Mouse (Mus musculus) liver, adult 2 months (tissue): ENCODE results near the gene Plxnb2. TPM values are rescaled to one million over a fixed set of nuclear protein-coding genes. Genes with fewer than 3 reads are reported as not detected.

Source experiments
- DNase-seq: peaks from one replicate; pipeline ENCODE4 v3.0.0-alpha.2; 2011; ENCODE audit warnings: low read depth, low spot score; ENCODE audit errors: extremely low read depth
- H3K27ac ChIP-seq: fragments of 200-500 bp; replicated peaks from 2 replicates; pipeline ENCODE4 v1.5.1; 2012; ENCODE audit warnings: low read depth, mild to moderate bottlenecking, control low read depth, inconsistent platforms, low read length; ENCODE audit not compliant: insufficient read depth
- H3K27me3 ChIP-seq: fragments of 200-500 bp; 2 replicates; pipeline ENCODE4 v1.6.1; 2012; ENCODE audit warnings: mild to moderate bottlenecking, moderate library complexity, low read length, inconsistent platforms; ENCODE audit not compliant: control insufficient read depth, insufficient read depth
- H3K36me3 ChIP-seq: fragments of 200-500 bp; 2 replicates; pipeline ENCODE4 v1.6.1; 2012; ENCODE audit warnings: low read length, inconsistent platforms; ENCODE audit not compliant: control insufficient read depth, insufficient read depth
- H3K4me1 ChIP-seq: fragments of 200-500 bp; 2 replicates; pipeline ENCODE4 v1.6.1; 2011; ENCODE audit warnings: low read length; ENCODE audit not compliant: control insufficient read depth, insufficient read depth
- H3K4me3 ChIP-seq: fragments of 200-500 bp; 2 replicates; pipeline ENCODE4 v1.5.1; 2011; ENCODE audit warnings: low read depth, mild to moderate bottlenecking, control low read depth, low read length, moderate library complexity; ENCODE audit not compliant: insufficient read depth
- H3K79me2 ChIP-seq: fragments of 200-500 bp; 2 replicates; pipeline ENCODE4 v1.6.1; 2012; ENCODE audit warnings: inconsistent platforms, mild to moderate bottlenecking, low read length, moderate library complexity; ENCODE audit not compliant: control insufficient read depth, insufficient read depth
- H3K9ac ChIP-seq: fragments of 200-500 bp; 2 replicates; pipeline ENCODE4 v1.6.1; 2012; ENCODE audit warnings: low read depth, mild to moderate bottlenecking, control low read depth, inconsistent platforms, low read length
- CTCF ChIP-seq: fragments of 200-500 bp; IDR thresholded peaks from 2 replicates; pipeline ENCODE4 v1.5.1; 2011; ENCODE audit warnings: low read depth, low read length, control low read depth
- POLR2A ChIP-seq: fragments of 200-500 bp; IDR thresholded peaks from 2 replicates; pipeline ENCODE4 v1.6.1; 2011; ENCODE audit warnings: low read length, control low read depth; ENCODE audit not compliant: insufficient read depth; ENCODE audit errors: extremely low read depth
- WGBS: fragments of 180-500 bp; shearing (Covaris S2); methylation state at CpG from one replicate; pipeline ENCODE4 v1.1.7; 2018; 5-methylcytosine and 5-hydroxymethylcytosine counted together
- polyA plus RNA-seq: library from polyadenylated mRNA; depleted of rRNA; stranded (reverse); fragments of >200 nt; gene quantifications from 2 replicates; pipeline ENCODE4 v1.2.3, GENCODE M21; 2012
- total RNA-seq: library from RNA; depleted of rRNA; stranded (reverse); fragments of >200 nt; gene quantifications from 2 replicates; pipeline ENCODE4 v1.2.3, GENCODE M21; 2014

Plxnb2 gene
- total and polyA plus RNA-seq, 2 experiments: 80.0 to 199 TPM

GRCm38 (mm10) chr15:89147895-89148294 is 32.7 kb downstream of the Plxnb2 start:
- Histone ChIP-seq H3K9ac (no peak overlapping the region), H3K79me2 (no peaks in the 10 kb centered on the region), H3K27me3 (peaks cover 22% of the 10 kb centered on the region), H3K4me3 (no peak overlapping the region), H3K36me3 (no peaks in the 10 kb centered on the region), H3K27ac (no peak overlapping the region), H3K4me1 (peaks cover 2% of the 10 kb centered on the region; the same call in 1 of the 2 replicates)
- 72% methylated on average over 4 of the region's 4 CpGs for WGBS
- TF ChIP-seq CTCF: no peak
- TF ChIP-seq POLR2A: no peak
- no peak for DNase-seq

GRCm38 (mm10) chr15:89147456-89147855 is 33.1 kb downstream of the Plxnb2 start:
- Histone ChIP-seq H3K9ac (no peak overlapping the region), H3K36me3 (no peaks in the 10 kb centered on the region), H3K27ac (no peak overlapping the region), H3K4me3 (no peak overlapping the region), H3K79me2 (no peaks in the 10 kb centered on the region), H3K27me3 (peaks cover 22% of the 10 kb centered on the region), H3K4me1 (peaks cover 2% of the 10 kb centered on the region; the same call in 1 of the 2 replicates)
- TF ChIP-seq POLR2A (no peak), CTCF (no peak)
- 31% methylated on average over 10 of the region's 10 CpGs for whole genome bisulfite sequencing
- no peak for DNase-seq

GRCm38 (mm10) chr15:89147024-89147423 is 33.6 kb downstream of the Plxnb2 start:
- no peaks in the 10 kb centered on the region for H3K36me3 ChIP-seq
- 15% methylated on average over 16 of the region's 16 CpGs for WGBS
- peaks cover 22% of the 10 kb centered on the region for H3K27me3 ChIP-seq
- TF ChIP-seq CTCF: no peak
- no peak for TF ChIP-seq POLR2A
- H3K27ac ChIP-seq: no peak overlapping the region
- no peak overlapping the region for H3K9ac ChIP-seq
- no peaks in the 10 kb centered on the region for H3K79me2 ChIP-seq
- H3K4me3 ChIP-seq: no peak overlapping the region
- DNase-seq: no peak
- H3K4me1 ChIP-seq: peaks cover 2% of the 10 kb centered on the region; the same call in 1 of the 2 replicates

- 18% methylated on average over 27 of the region's 27 CpGs for WGBS
- no peak for TF ChIP-seq POLR2A
- TF ChIP-seq CTCF: no peak
- Histone ChIP-seq H3K4me1 (peaks cover 2% of the 10 kb centered on the region; the same call in 1 of the 2 replicates), H3K36me3 (no peaks in the 10 kb centered on the region), H3K27me3 (peaks cover 22% of the 10 kb centered on the region), H3K4me3 (no peak overlapping the region; the same call in 1 of the 2 replicates), H3K27ac (no peak overlapping the region), H3K79me2 (no peaks in the 10 kb centered on the region), H3K9ac (no peak overlapping the region)
- DNase-seq: no peak
Observed at GRCm38 (mm10) chr15:89146537-89146936, 34.1 kb downstream of the Plxnb2 start.

GRCm38 (mm10) chr15:89145813-89146350 is 34.7 kb downstream of the Plxnb2 start:
- H3K4me3 ChIP-seq: no peak overlapping the region
- no peaks in the 10 kb centered on the region for H3K79me2 ChIP-seq
- WGBS: 65% methylated on average over 24 of the region's 24 CpGs
- no peaks in the 10 kb centered on the region for H3K36me3 ChIP-seq
- peaks cover 22% of the 10 kb centered on the region for H3K27me3 ChIP-seq
- TF ChIP-seq POLR2A (no peak), CTCF (no peak)
- peaks cover 2% of the 10 kb centered on the region; the same call in 1 of the 2 replicates for H3K4me1 ChIP-seq
- DNase-seq: no peak
- H3K27ac ChIP-seq: no peak overlapping the region
- H3K9ac ChIP-seq: no peak overlapping the region

GRCm38 (mm10) chr15:89144965-89145364 is 35.6 kb downstream of the Plxnb2 start:
- Histone ChIP-seq H3K4me3 (no peak overlapping the region), H3K36me3 (no peaks in the 10 kb centered on the region), H3K9ac (no peak overlapping the region), H3K79me2 (no peaks in the 10 kb centered on the region), H3K27ac (no peak overlapping the region), H3K4me1 (peaks cover 1% of the 10 kb centered on the region; the same call in 1 of the 2 replicates), H3K27me3 (peaks cover 22% of the 10 kb centered on the region)
- no peak for DNase-seq
- WGBS: 85% methylated on average over 11 of the region's 11 CpGs
- TF ChIP-seq POLR2A (no peak), CTCF (no peak)
